ENCODE assay signal across 28 mouse cellular contexts in the genomic region with DNA sequence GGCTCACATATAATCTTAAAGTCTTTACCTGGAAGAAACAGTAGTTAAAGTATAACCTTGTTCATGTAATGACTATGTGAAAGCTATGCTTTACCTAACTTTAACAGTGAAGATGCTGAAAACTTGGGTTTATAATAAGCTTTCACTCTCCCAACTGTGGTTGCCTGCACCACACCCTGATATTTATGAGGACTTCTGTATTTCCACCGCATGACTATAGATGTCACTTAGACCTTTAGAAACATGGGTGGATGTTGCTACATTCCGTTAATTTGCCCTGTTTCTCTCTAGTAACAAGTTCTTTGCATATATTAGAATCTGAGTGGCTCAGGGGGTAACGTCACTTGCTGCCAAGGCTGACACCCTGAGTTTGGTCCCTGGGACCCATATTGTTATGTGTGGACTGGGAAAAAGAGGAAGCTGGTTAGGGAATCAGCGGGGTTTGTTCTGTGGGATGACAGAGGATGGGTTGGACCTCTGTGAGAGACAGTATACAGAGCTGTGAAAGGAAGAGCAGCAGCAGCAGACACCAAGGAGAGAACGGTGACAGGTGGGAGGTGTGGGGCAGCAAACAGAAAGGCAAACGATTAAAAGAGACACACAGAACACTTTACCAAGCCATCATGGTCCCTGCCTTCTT. TPM values are rescaled to one million over a fixed set of nuclear protein-coding genes. Genes with fewer than 3 reads are reported as not detected.
DNase-seq lines count a peak whose midpoint lies in the region; ATAC-seq and TF ChIP-seq lines count a peak whose summit lies in the region.
"Had no signal": no experiment of that assay in that cellular context is flagged by ENCODE, and none has a peak within 500 bp of the region (broad histone marks: within the 10 kb centered on the region; RNA-seq: fewer than 3 reads in every experiment).

No protein-coding gene starts in this region.

- no peak for TF ChIP-seq EP300 in lung, postnatal 0 days (IDR thresholded peaks at IDR 0.05)

- H3K9me3 ChIP-seq in lung, postnatal 0 days (ENCODE audit: low read length) = no peaks in the 10 kb centered on the region
- no peaks in the 10 kb centered on the region for H3K9me3 ChIP-seq in forebrain, embryonic 16.5 days (ENCODE audit: control insufficient read depth, low read length)
- H3K9me3 ChIP-seq: embryonic facial prominence, embryonic 13.5 days; limb, embryonic 12.5 days; lung, embryonic 15.5 days; midbrain, embryonic 15.5 days; neural tube, embryonic 13.5 days; stomach, embryonic 15.5 days had no signal

- no peaks in the 10 kb centered on the region for H3K4me1 ChIP-seq in lung, postnatal 0 days (ENCODE audit: insufficient read depth, low read depth, low read length)
- peaks cover 2% of the 10 kb centered on the region for H3K4me1 ChIP-seq in forebrain, embryonic 16.5 days (replicated peaks; ENCODE audit: control insufficient read depth, insufficient read depth, low read length)
- H3K4me1 ChIP-seq: limb, embryonic 12.5 days had no signal

- no peaks in the 10 kb centered on the region for H3K27me3 ChIP-seq in lung, postnatal 0 days (replicated peaks; ENCODE audit: insufficient read depth, low read length)
- no peaks in the 10 kb centered on the region for H3K27me3 ChIP-seq in forebrain, embryonic 16.5 days (replicated peaks; ENCODE audit: control insufficient read depth, insufficient read depth, low read length)
- H3K27me3 ChIP-seq: CH12.LX; embryonic facial prominence, embryonic 13.5 days; limb, embryonic 12.5 days; lung, embryonic 15.5 days; midbrain, embryonic 15.5 days; neural tube, embryonic 13.5 days; stomach, embryonic 15.5 days had no signal

- H3K4me2 ChIP-seq in lung, postnatal 0 days (replicated peaks; ENCODE audit: low read depth, low read length) = no peak overlapping the region
- H3K4me2 ChIP-seq in forebrain, embryonic 16.5 days (ENCODE audit: low read length) = no peak overlapping the region
- H3K4me2 ChIP-seq: embryonic facial prominence, embryonic 13.5 days; limb, embryonic 12.5 days; lung, embryonic 15.5 days; midbrain, embryonic 15.5 days; neural tube, embryonic 13.5 days; stomach, embryonic 15.5 days had no signal

- H3K36me3 ChIP-seq in lung, postnatal 0 days (ENCODE audit: insufficient read depth, low read length) = no peaks in the 10 kb centered on the region
- no peaks in the 10 kb centered on the region for H3K36me3 ChIP-seq in forebrain, embryonic 16.5 days (ENCODE audit: control insufficient read depth, insufficient read depth)
- H3K36me3 ChIP-seq: embryonic facial prominence, embryonic 13.5 days; limb, embryonic 12.5 days; lung, embryonic 15.5 days; midbrain, embryonic 15.5 days; neural tube, embryonic 13.5 days; stomach, embryonic 15.5 days had no signal

- no peak for ATAC-seq in lung, postnatal 0 days
- peak; percentile 52 for ATAC-seq in granulocyte monocyte progenitor cell, adult 5-6 weeks (replicated peaks; ENCODE audit: poor library complexity, severe bottlenecking)
- peak; percentile 86 for ATAC-seq in megakaryocyte, adult 5-6 weeks (ENCODE audit: poor library complexity, severe bottlenecking)
- ATAC-seq in forebrain, embryonic 16.5 days = no peak
- ATAC-seq: forebrain, postnatal 0 days; hindbrain, embryonic 16.5 days; midbrain, embryonic 15.5 days had no signal

- TF ChIP-seq CTCF in lung, postnatal 0 days (IDR thresholded peaks at IDR 0.05) = no peak

- no peak overlapping the region for H3K4me3 ChIP-seq in lung, postnatal 0 days (ENCODE audit: low read depth, low read length)
- H3K4me3 ChIP-seq in forebrain, embryonic 16.5 days (replicated peaks; ENCODE audit: low read length) = no peak overlapping the region
- H3K4me3 ChIP-seq: embryonic facial prominence, embryonic 13.5 days; limb, embryonic 12.5 days; lung, embryonic 15.5 days; midbrain, embryonic 15.5 days; neural tube, embryonic 13.5 days; stomach, embryonic 15.5 days had no signal

- H3K9ac ChIP-seq in lung, postnatal 0 days (replicated peaks; ENCODE audit: low read depth) = no peak overlapping the region
- no peak overlapping the region for H3K9ac ChIP-seq in forebrain, embryonic 16.5 days (replicated peaks; ENCODE audit: low read depth, low read length)
- H3K9ac ChIP-seq: embryonic facial prominence, embryonic 13.5 days; forebrain, postnatal 0 days; limb, embryonic 12.5 days; lung, embryonic 15.5 days; midbrain, embryonic 15.5 days; neural tube, embryonic 13.5 days; stomach, embryonic 15.5 days had no signal

- DNase-seq in lung, postnatal 0 days (ENCODE audit: low spot score) = peak; percentile 6
- no peak for DNase-seq in lung, postnatal 25 days (ENCODE audit: low spot score)
- no peak for DNase-seq in adrenal gland, postnatal 10 days
- no peak for DNase-seq in thymus, adult 18-20 months
- DNase-seq: adrenal gland, adult 8-10 months; cerebellum, adult 11-12 months; cerebellum, adult 9-11 months; forebrain, postnatal 0 days; gastrocnemius, postnatal 25 days; heart, postnatal 14 days; kidney, adult 9 months; kidney, postnatal 10 days; layer of hippocampus, adult 9-11 months; lung, postnatal 4 days; thymus, postnatal 25 days had no signal

- WGBS in lung, postnatal 0 days = 77% methylated on average over 6 of the region's 6 CpGs
- WGBS in forebrain, embryonic 16.5 days = 80% methylated on average over 6 of the region's 6 CpGs

- H3K27ac ChIP-seq in lung, postnatal 0 days (ENCODE audit: low read length) = no peak overlapping the region
- H3K27ac ChIP-seq in forebrain, embryonic 16.5 days (ENCODE audit: low read length) = no peak overlapping the region
- H3K27ac ChIP-seq: embryonic facial prominence, embryonic 13.5 days; limb, embryonic 12.5 days; lung, embryonic 15.5 days; midbrain, embryonic 15.5 days; neural tube, embryonic 13.5 days; stomach, embryonic 15.5 days had no signal

RNA-seq across cellular contexts. Expression of a gene that starts 5.4 kb away (rescaled TPM):
- 11.1 and 13.0 TPM in 2 replicates for polyA plus RNA-seq in lung, postnatal 0 days (2015; fragmentation: Nextera tagmentation; extraction: Ambion mirVana)
- total RNA-seq in granulocyte monocyte progenitor cell, adult 5-6 weeks (2014; fragmentation: Nextera tagmentation) = 41.8 and 54.2 TPM in 2 replicates
- total RNA-seq in granulocyte monocyte progenitor cell, adult 5-6 weeks (2017) = 17.4 and 21.1 TPM in 2 replicates
- total RNA-seq in megakaryocyte, adult 5-6 weeks (2015) = 200 and 215 TPM in 2 replicates
- 131 and 161 TPM in 2 replicates for total RNA-seq in megakaryocyte, adult 5-6 weeks (2017)
- 1.1 and 2.2 TPM in 2 replicates for polyA plus RNA-seq in forebrain, embryonic 16.5 days (2015; fragmentation: Nextera tagmentation; extraction: Ambion mirVana)
- total RNA-seq in adrenal gland, postnatal 10 days (2021) = 10 to 100 TPM; 18.8 to 26.2 TPM

RNA-seq across cellular contexts. Expression of a gene that starts 21.6 kb away (rescaled TPM):
- 0.52 and 0.63 TPM in 2 replicates for polyA plus RNA-seq in lung, postnatal 0 days (2015; fragmentation: Nextera tagmentation; extraction: Ambion mirVana)
- 0.17 TPM in 1 of 2 replicates, not detected in the other for total RNA-seq in granulocyte monocyte progenitor cell, adult 5-6 weeks (2014; fragmentation: Nextera tagmentation)
- total RNA-seq in granulocyte monocyte progenitor cell, adult 5-6 weeks (2017) = 0.10 and 0.73 TPM in 2 replicates
- 0.07 and 0.27 TPM in 2 replicates for total RNA-seq in megakaryocyte, adult 5-6 weeks (2015)
- 0.28 and 0.40 TPM in 2 replicates for total RNA-seq in megakaryocyte, adult 5-6 weeks (2017)
- polyA plus RNA-seq in forebrain, embryonic 16.5 days (2015; fragmentation: Nextera tagmentation; extraction: Ambion mirVana) = 0.31 and 0.68 TPM in 2 replicates
- 1 to 10 TPM; 2.1 to 7.9 TPM for total RNA-seq in adrenal gland, postnatal 10 days (2021)
- total RNA-seq: CH12.LX had no signal
- polyA plus RNA-seq: hindbrain, embryonic 11.5 days; liver, adult 2 months had no signal

RNA-seq across cellular contexts. Expression of a gene that starts 49.0 kb away (rescaled TPM):
- polyA plus RNA-seq in lung, postnatal 0 days (2015; fragmentation: Nextera tagmentation; extraction: Ambion mirVana) = 96.7 and 102 TPM in 2 replicates
- 77.5 and 111 TPM in 2 replicates for total RNA-seq in granulocyte monocyte progenitor cell, adult 5-6 weeks (2014; fragmentation: Nextera tagmentation)
- total RNA-seq in granulocyte monocyte progenitor cell, adult 5-6 weeks (2017) = 110 and 118 TPM in 2 replicates
- total RNA-seq in megakaryocyte, adult 5-6 weeks (2015) = 101 and 107 TPM in 2 replicates
- 87.9 and 125 TPM in 2 replicates for total RNA-seq in megakaryocyte, adult 5-6 weeks (2017)
- 140 and 146 TPM in 2 replicates for polyA plus RNA-seq in forebrain, embryonic 16.5 days (2015; fragmentation: Nextera tagmentation; extraction: Ambion mirVana)
- total RNA-seq in adrenal gland, postnatal 10 days (2021) = 10 to 100 TPM; 62.7 to 76.7 TPM

RNA-seq across cellular contexts. Expression of a gene that starts 49.1 kb away (rescaled TPM):
- polyA plus RNA-seq in lung, postnatal 0 days (2015; fragmentation: Nextera tagmentation; extraction: Ambion mirVana) = 52.4 and 61.2 TPM in 2 replicates
- 214 and 260 TPM in 2 replicates for total RNA-seq in granulocyte monocyte progenitor cell, adult 5-6 weeks (2014; fragmentation: Nextera tagmentation)
- total RNA-seq in granulocyte monocyte progenitor cell, adult 5-6 weeks (2017) = 202 and 229 TPM in 2 replicates
- 46.3 and 64.2 TPM in 2 replicates for total RNA-seq in megakaryocyte, adult 5-6 weeks (2015)
- 34.8 and 47.0 TPM in 2 replicates for total RNA-seq in megakaryocyte, adult 5-6 weeks (2017)
- 265 and 283 TPM in 2 replicates for polyA plus RNA-seq in forebrain, embryonic 16.5 days (2015; fragmentation: Nextera tagmentation; extraction: Ambion mirVana)
- 10 to 100 TPM; 69.9 to 71.6 TPM for total RNA-seq in adrenal gland, postnatal 10 days (2021)

RNA-seq across cellular contexts. Expression of a gene that starts 54.9 kb away (rescaled TPM):
- 52.0 and 52.3 TPM in 2 replicates for polyA plus RNA-seq in lung, postnatal 0 days (2015; fragmentation: Nextera tagmentation; extraction: Ambion mirVana)
- 48.4 and 72.7 TPM in 2 replicates for total RNA-seq in granulocyte monocyte progenitor cell, adult 5-6 weeks (2014; fragmentation: Nextera tagmentation)
- total RNA-seq in granulocyte monocyte progenitor cell, adult 5-6 weeks (2017) = 20.9 and 25.0 TPM in 2 replicates
- total RNA-seq in megakaryocyte, adult 5-6 weeks (2015) = 115 and 118 TPM in 2 replicates
- total RNA-seq in megakaryocyte, adult 5-6 weeks (2017) = 38.5 and 39.9 TPM in 2 replicates
- polyA plus RNA-seq in forebrain, embryonic 16.5 days (2015; fragmentation: Nextera tagmentation; extraction: Ambion mirVana) = 100 and 101 TPM in 2 replicates
- total RNA-seq in adrenal gland, postnatal 10 days (2021) = 10 to 100 TPM; 41.0 to 46.3 TPM

Comparison
In these comparisons a context has a peak if more than half of its experiments do, and no peak if none do; other contexts are left out.
1. ATAC-seq: peak in granulocyte monocyte progenitor cell, adult 5-6 weeks (single experiment) and megakaryocyte, adult 5-6 weeks (single experiment); none in lung, postnatal 0 days (single experiment) and forebrain, embryonic 16.5 days (single experiment).